Mouse (Mus musculus) ES-E14 (cell line): ENCODE results near the gene Cfap58.

Experiments
- HCFC1 ChIP-seq: IDR thresholded peaks from 2 replicates; pipeline ENCODE4 v1.6.1; 2012; ENCODE audit warnings: low read length, inconsistent platforms, borderline replicate concordance; ENCODE audit not compliant: insufficient read depth
- MAFK ChIP-seq: IDR thresholded peaks from 2 replicates; pipeline ENCODE4 v1.6.1; 2014; ENCODE audit warnings: mild to moderate bottlenecking, low read depth, low read length, inconsistent platforms; ENCODE audit not compliant: insufficient read depth

GRCm38 (mm10) chr19:47902316-47903201 lies 34.9 kb upstream of the Cfap58 start:
- no peak for TF ChIP-seq HCFC1
- no peak for TF ChIP-seq MAFK
